Mouse (Mus musculus) limb, embryonic 10.5 days (tissue): ENCODE measurements around the gene Gdpd3. TPM values are rescaled to one million over a fixed set of nuclear protein-coding genes. Genes with fewer than 3 reads are reported as not detected.

Experiments
- DNase-seq: peaks from one replicate; pipeline ENCODE4 v3.0.0-alpha.2; 2017; ENCODE audit warnings: low spot score
- H3K27ac ChIP-seq: fragments of 300-500 bp; sonication (generic); 2 replicates; pipeline ENCODE4 v1.5.1; 2016; ENCODE audit warnings: mild to moderate bottlenecking
- H3K27me3 ChIP-seq: fragments of 300-500 bp; sonication (generic); 2 replicates; pipeline ENCODE4 v1.6.1; 2016; ENCODE audit warnings: low read depth, mild to moderate bottlenecking; ENCODE audit not compliant: poor library complexity, severe bottlenecking
- H3K36me3 ChIP-seq: fragments of 300-500 bp; sonication (generic); 2 replicates; pipeline ENCODE4 v1.6.1; 2016; ENCODE audit warnings: mild to moderate bottlenecking, moderate library complexity
- H3K4me1 ChIP-seq: fragments of 300-500 bp; sonication (generic); 2 replicates; pipeline ENCODE4 v1.6.1; 2016
- H3K4me3 ChIP-seq: fragments of 300-500 bp; sonication (generic); 2 replicates; pipeline ENCODE4 v1.5.1; 2016; ENCODE audit warnings: mild to moderate bottlenecking, moderate library complexity
- H3K9me3 ChIP-seq: fragments of 300-500 bp; sonication (generic); replicated peaks from 2 replicates; pipeline ENCODE4 v1.6.1; 2016; ENCODE audit warnings: mild to moderate bottlenecking
- WGBS: fragments of 180-500 bp; shearing (Covaris S2); methylation state at CpG from one replicate; pipeline ENCODE4 v1.1.7; 2016; 5-methylcytosine and 5-hydroxymethylcytosine counted together
- polyA plus RNA-seq: library from polyadenylated mRNA; unstranded; fragments of >200 nt; fragmentation: Nextera tagmentation; extraction: Ambion mirVana; gene quantifications from 2 replicates; pipeline ENCODE4 v1.2.1, GENCODE M21; 2016

Gene Gdpd3
- polyA plus RNA-seq, 1 experiment from 2014 or later: 1.5 TPM

- WGBS: 92% methylated on average over 12 of the region's 12 CpGs
- no peak for DNase-seq
- H3K4me1 ChIP-seq: peaks cover 11% of the 10 kb centered on the region
- no peak overlapping the region for H3K4me3 ChIP-seq
- no peak overlapping the region for H3K27ac ChIP-seq
- H3K36me3 ChIP-seq: no peaks in the 10 kb centered on the region
- no peaks in the 10 kb centered on the region for H3K27me3 ChIP-seq
- no peaks in the 10 kb centered on the region for H3K9me3 ChIP-seq
Measured at GRCm38 (mm10) chr7:126746066-126746465, 20.1 kb upstream of the Gdpd3 start.

- DNase-seq: no peak
- WGBS: 36% methylated on average over 6 of the region's 6 CpGs
- H3K9me3 ChIP-seq: no peaks in the 10 kb centered on the region
- H3K36me3 ChIP-seq: no peaks in the 10 kb centered on the region
- no peak overlapping the region for H3K27ac ChIP-seq
- no peak overlapping the region for H3K4me3 ChIP-seq
- H3K4me1 ChIP-seq: peaks cover 11% of the 10 kb centered on the region
- no peaks in the 10 kb centered on the region for H3K27me3 ChIP-seq
Measured at GRCm38 (mm10) chr7:126746798-126747197, 19.3 kb upstream of the Gdpd3 start.

GRCm38 (mm10) chr7:126748824-126749223 lies 17.3 kb upstream of the Gdpd3 start:
- Histone ChIP-seq H3K27me3 (no peaks in the 10 kb centered on the region), H3K9me3 (no peaks in the 10 kb centered on the region)
- WGBS: 70% methylated on average over 7 of the region's 7 CpGs

GRCm38 (mm10) chr7:126749582-126750343 lies 16.4 kb upstream of the Gdpd3 start:
- H3K9me3 ChIP-seq: no peaks in the 10 kb centered on the region
- no peaks in the 10 kb centered on the region for H3K27me3 ChIP-seq
- H3K36me3 ChIP-seq: no peaks in the 10 kb centered on the region
- H3K4me1 ChIP-seq: peaks cover 16% of the 10 kb centered on the region
- 97% methylated on average over 17 of the region's 17 CpGs for WGBS
- H3K27ac ChIP-seq: no peak overlapping the region
- no peak for DNase-seq
- H3K4me3 ChIP-seq: no peak overlapping the region

More at GRCm38 (mm10) chr7:126748824-126749223, 17.3 kb upstream of the Gdpd3 start:
- DNase-seq: no peak
- H3K27ac ChIP-seq: no peak overlapping the region
- H3K4me3 ChIP-seq: no peak overlapping the region
- peaks cover 11% of the 10 kb centered on the region for H3K4me1 ChIP-seq
- no peaks in the 10 kb centered on the region for H3K36me3 ChIP-seq

GRCm38 (mm10) chr7:126754866-126755265 lies 11.3 kb upstream of the Gdpd3 start:
- H3K36me3 ChIP-seq: no peaks in the 10 kb centered on the region
- H3K4me3 ChIP-seq: no peak overlapping the region; the same call in 1 of the 2 replicates
- H3K9me3 ChIP-seq: no peaks in the 10 kb centered on the region
- H3K27me3 ChIP-seq: no peaks in the 10 kb centered on the region
- peaks cover 23% of the 10 kb centered on the region for H3K4me1 ChIP-seq
- DNase-seq: peak; percentile 83
- H3K27ac ChIP-seq: peak overlapping the region; percentile 76
- WGBS: 1% methylated on average over 9 of the region's 9 CpGs

DNA sequence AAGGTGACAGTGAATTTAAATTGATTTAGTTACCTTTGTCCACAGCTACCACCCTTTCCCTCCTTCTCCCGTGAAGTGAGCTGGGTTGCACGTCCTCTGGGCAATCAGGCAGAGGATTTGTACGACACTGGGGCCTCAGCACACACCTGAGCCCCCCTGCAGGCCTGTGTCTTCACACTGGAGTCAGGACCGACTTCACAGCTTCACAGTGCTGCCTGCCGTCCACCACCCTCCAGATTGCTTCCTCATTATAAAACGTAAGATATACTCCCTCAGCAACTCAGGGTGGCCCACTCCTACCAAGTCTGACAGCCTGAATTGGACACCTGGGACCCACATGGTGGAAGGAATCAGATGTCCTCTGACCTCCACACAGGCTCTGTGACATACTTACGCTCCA lies 7.6 kb upstream of the Gdpd3 start:
- Histone ChIP-seq H3K9me3 (no peaks in the 10 kb centered on the region), H3K4me3 (no peak overlapping the region)

GRCm38 (mm10) chr7:126759050-126759671 lies 7.0 kb upstream of the Gdpd3 start, which contains the start of gene Mapk3:
Gene Mapk3, plus strand, starts transcription at chr7:126759601.
- Histone ChIP-seq H3K36me3 (peaks cover 31% of the 10 kb centered on the region), H3K4me1 (peaks cover 55% of the 10 kb centered on the region), H3K27me3 (no peaks in the 10 kb centered on the region), H3K9me3 (no peaks in the 10 kb centered on the region), H3K27ac (peak within 1 kb of the TSS; percentile 96), H3K4me3 (peak within 1 kb of the TSS; percentile 89)
- DNase-seq: peak; percentile 93
- under 1% methylated on average over 31 of the region's 38 CpGs for WGBS

More for the DNA sequence above, 7.6 kb upstream of the Gdpd3 start:
- WGBS: 57% methylated on average over 7 of the region's 7 CpGs
- DNase-seq: no peak
- Histone ChIP-seq H3K4me1 (peaks cover 55% of the 10 kb centered on the region), H3K27me3 (no peaks in the 10 kb centered on the region), H3K27ac (peak overlapping the region; percentile 96; the same call in 1 of the 2 replicates), H3K36me3 (peaks cover 25% of the 10 kb centered on the region)

GRCm38 (mm10) chr7:126759672-126760390 lies 6.3 kb upstream of the Gdpd3 start:
- peak overlapping the region; percentile 96 for H3K27ac ChIP-seq
- H3K4me3 ChIP-seq: peak overlapping the region; percentile 89
- 2% methylated on average over 22 of the region's 24 CpGs for WGBS
- no peak for DNase-seq
- H3K9me3 ChIP-seq: no peaks in the 10 kb centered on the region
- no peaks in the 10 kb centered on the region for H3K27me3 ChIP-seq
- peaks cover 50% of the 10 kb centered on the region for H3K4me1 ChIP-seq
- H3K36me3 ChIP-seq: peaks cover 38% of the 10 kb centered on the region

GRCm38 (mm10) chr7:126760391-126760802 lies 5.7 kb upstream of the Gdpd3 start:
- WGBS: 15% methylated on average over 3 of the region's 3 CpGs
- Histone ChIP-seq H3K4me1 (peaks cover 45% of the 10 kb centered on the region), H3K36me3 (peaks cover 44% of the 10 kb centered on the region), H3K4me3 (peak overlapping the region; percentile 89), H3K27ac (peak overlapping the region; percentile 96), H3K27me3 (no peaks in the 10 kb centered on the region), H3K9me3 (no peaks in the 10 kb centered on the region)
- DNase-seq: no peak

- Histone ChIP-seq H3K36me3 (peaks cover 49% of the 10 kb centered on the region), H3K27me3 (no peaks in the 10 kb centered on the region), H3K9me3 (no peaks in the 10 kb centered on the region), H3K27ac (peak overlapping the region; percentile 96), H3K4me1 (peaks cover 45% of the 10 kb centered on the region), H3K4me3 (peak overlapping the region; percentile 89)
- 79% methylated on average over 4 of the region's 4 CpGs for WGBS
- no peak for DNase-seq
Measured at GRCm38 (mm10) chr7:126760956-126761355, 5.2 kb upstream of the Gdpd3 start.

DNA sequence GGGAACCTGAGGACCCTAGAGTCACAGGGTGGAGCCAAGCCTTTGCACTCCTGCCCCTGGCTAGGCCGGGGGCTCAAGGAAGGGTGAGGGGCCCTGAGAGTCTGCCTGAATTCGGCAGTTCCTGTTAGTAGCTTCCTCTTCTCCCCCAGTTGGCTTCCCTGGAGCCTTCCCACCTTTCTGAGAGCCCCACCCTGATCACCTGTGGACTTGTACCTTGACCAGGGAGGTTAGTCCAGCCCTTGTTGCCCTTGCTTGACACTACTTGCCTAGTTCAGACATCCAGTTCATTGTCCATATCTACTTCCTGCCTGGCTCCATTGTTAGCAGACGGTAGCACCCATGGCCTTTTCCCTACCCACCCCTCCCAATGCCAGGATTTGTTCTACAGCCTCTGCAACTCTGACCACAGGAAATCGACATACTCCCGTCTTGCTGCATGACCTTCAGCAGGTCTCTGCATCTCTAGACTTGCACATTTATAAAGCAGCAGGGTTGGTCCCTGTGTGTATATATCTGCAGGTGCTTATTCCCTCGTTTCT lies 4.5 kb upstream of the Gdpd3 start:
- peak overlapping the region; percentile 96 for H3K27ac ChIP-seq
- H3K36me3 ChIP-seq: peaks cover 56% of the 10 kb centered on the region
- 82% methylated on average over 6 of the region's 6 CpGs for WGBS
- H3K4me3 ChIP-seq: no peak overlapping the region
- no peaks in the 10 kb centered on the region for H3K9me3 ChIP-seq
- no peak for DNase-seq
- H3K27me3 ChIP-seq: no peaks in the 10 kb centered on the region
- H3K4me1 ChIP-seq: peaks cover 45% of the 10 kb centered on the region

DNA sequence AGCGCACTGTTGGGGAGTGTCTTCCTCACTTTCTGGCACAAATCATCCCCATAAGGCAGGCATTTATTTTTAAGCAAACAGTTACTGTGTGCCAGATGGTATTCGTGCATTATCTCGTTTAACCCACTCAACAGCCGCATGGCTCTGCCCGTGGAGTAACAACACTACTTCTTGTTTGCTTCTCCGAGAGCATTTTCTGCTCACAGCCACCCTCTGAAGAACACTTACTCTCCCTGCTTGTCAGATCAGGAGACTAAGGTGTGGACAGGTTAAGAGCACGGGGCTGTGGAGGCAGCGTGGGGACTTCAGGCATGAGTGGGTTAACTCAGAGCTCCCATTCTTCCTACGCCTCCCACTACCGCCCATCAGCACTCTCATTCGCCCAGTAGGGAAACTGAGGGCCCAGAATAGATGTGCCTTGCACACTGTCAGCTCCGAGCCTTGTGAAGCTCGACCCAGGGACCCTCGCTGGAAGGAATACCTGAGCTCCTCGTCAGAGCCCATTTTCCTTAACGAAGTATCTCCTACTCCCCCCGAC lies 3.6 kb upstream of the Gdpd3 start:
- peaks cover 65% of the 10 kb centered on the region for H3K36me3 ChIP-seq
- DNase-seq: no peak
- no peaks in the 10 kb centered on the region for H3K27me3 ChIP-seq
- H3K4me3 ChIP-seq: no peak overlapping the region
- H3K9me3 ChIP-seq: no peaks in the 10 kb centered on the region
- WGBS: 80% methylated on average over 17 of the region's 17 CpGs
- peaks cover 45% of the 10 kb centered on the region for H3K4me1 ChIP-seq
- H3K27ac ChIP-seq: no peak overlapping the region
